Mouse (Mus musculus) limb, embryonic 14.5 days (tissue): ENCODE data around the gene Rcor1. TPM values are rescaled to one million over a fixed set of nuclear protein-coding genes. Genes with fewer than 3 reads are reported as not detected.

Source experiments
- ATAC-seq: fragments of 200-750 bp; cut with Nextera tagmentation; 2 replicates; pipeline ENCODE4 v1.8.0; 2017; ENCODE audit warnings: low read depth, moderate number of reproducible peaks, moderate TSS enrichment; ENCODE audit not compliant: low FRiP score
- DNase-seq: peaks from one replicate; pipeline ENCODE4 v3.0.0-alpha.2; 2015; ENCODE audit warnings: low spot score
- H3K27ac ChIP-seq: fragments of 300-500 bp; sonication (generic); replicated peaks from 2 replicates; pipeline ENCODE4 v1.5.1; 2014; ENCODE audit warnings: low read depth, mild to moderate bottlenecking, low read length, moderate library complexity, mixed read lengths
- H3K27me3 ChIP-seq: fragments of 300-500 bp; sonication (generic); 2 replicates; pipeline ENCODE4 v1.6.1; 2014; ENCODE audit warnings: low read length, mixed read lengths; ENCODE audit not compliant: control insufficient read depth, insufficient read depth
- H3K36me3 ChIP-seq: fragments of 300-500 bp; sonication (generic); 2 replicates; pipeline ENCODE4 v1.6.1; 2014; ENCODE audit warnings: mild to moderate bottlenecking, low read length, moderate library complexity, mixed read lengths; ENCODE audit not compliant: control insufficient read depth, insufficient read depth
- H3K4me1 ChIP-seq: fragments of 300-500 bp; sonication (generic); 2 replicates; pipeline ENCODE4 v1.6.1; 2014; ENCODE audit warnings: antibody characterized with exemption, low read length, mixed read lengths; ENCODE audit not compliant: control insufficient read depth, insufficient read depth
- H3K4me2 ChIP-seq: fragments of 300-500 bp; sonication (generic); replicated peaks from 2 replicates; pipeline ENCODE4 v1.6.1; 2014; ENCODE audit warnings: low read depth, mild to moderate bottlenecking, low read length, moderate library complexity; ENCODE audit not compliant: severe bottlenecking
- H3K4me3 ChIP-seq: fragments of 300-500 bp; sonication (generic); replicated peaks from 2 replicates; pipeline ENCODE4 v1.5.1; 2014; ENCODE audit warnings: low read length
- H3K9ac ChIP-seq: fragments of 300-500 bp; sonication (generic); 2 replicates; pipeline ENCODE4 v1.6.1; 2014; ENCODE audit warnings: mild to moderate bottlenecking, low read depth, low read length, moderate library complexity; ENCODE audit not compliant: severe bottlenecking
- H3K9me3 ChIP-seq: fragments of 300-500 bp; sonication (generic); 2 replicates; pipeline ENCODE4 v1.6.1; 2016; ENCODE audit warnings: low read length; ENCODE audit not compliant: control insufficient read depth
- POLR2A ChIP-seq: fragments of 200-500 bp; IDR thresholded peaks from 2 replicates; pipeline ENCODE4 v1.8.0; 2012; ENCODE audit warnings: inconsistent platforms, mild to moderate bottlenecking, moderate library complexity, borderline replicate concordance; ENCODE audit not compliant: insufficient read depth, insufficient read length; ENCODE audit errors: extremely low read depth
- WGBS: fragments of 180-500 bp; shearing (Covaris S2); extraction: QIAGEN DNeasy Blood & Tissue Kit; methylation state at CpG from one replicate; pipeline ENCODE4 v1.1.7; 2014; 5-methylcytosine and 5-hydroxymethylcytosine counted together
- polyA plus RNA-seq, 2 experiments: library from polyadenylated mRNA; depleted of rRNA in 1 of 2; stranded (reverse) in 1 of 2; unstranded in 1 of 2; fragments of >200 nt; fragmentation: Nextera tagmentation in 1 of 2; extraction: Ambion mirVana in 1 of 2; gene quantifications; 2 replicates each; pipeline versions ENCODE4 v1.2.1 to v1.2.3; 2012 to 2014

Gene Rcor1
- polyA plus RNA-seq, 2 experiments: 17.7 to 29.4 TPM

DNA sequence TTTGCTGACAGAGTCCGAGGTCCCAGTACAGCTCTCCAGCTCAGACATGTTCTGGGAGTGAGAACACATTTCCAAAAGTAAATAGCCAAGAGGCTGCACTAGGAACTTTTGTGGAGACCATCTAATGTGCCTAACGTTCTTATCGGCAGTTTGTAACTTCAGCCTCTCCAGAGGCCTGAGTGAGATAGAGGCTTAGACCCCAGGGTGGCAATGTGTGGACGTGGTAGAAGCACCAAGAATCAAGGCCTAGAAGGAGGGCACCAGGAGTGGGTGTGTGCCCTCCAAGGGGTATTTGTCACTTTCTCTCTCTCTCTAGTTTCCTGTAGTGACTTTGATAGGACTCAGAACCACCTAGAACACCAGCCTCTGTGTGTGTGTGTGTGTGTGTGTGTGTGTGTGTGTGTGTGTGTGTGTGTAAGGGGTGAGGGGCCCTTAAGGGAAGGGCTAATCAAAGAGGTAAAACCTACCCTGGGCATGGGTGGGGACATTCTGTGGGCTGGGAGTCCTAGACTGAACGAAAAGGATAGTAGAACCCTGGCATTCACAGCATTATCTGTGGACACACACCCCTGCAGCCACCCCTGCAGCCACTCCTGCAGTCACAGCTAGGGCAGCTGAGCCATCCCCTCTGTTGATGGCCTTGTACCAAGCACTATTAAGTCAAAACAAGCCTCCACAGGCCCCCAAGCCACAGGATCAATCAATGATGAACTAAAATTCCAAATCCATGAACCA is 112.4 kb downstream of the Rcor1 start:
- ATAC-seq (no peak), DNase-seq (no peak)
- Histone ChIP-seq H3K27ac (no peak overlapping the region), H3K4me3 (no peak overlapping the region), H3K9me3 (no peaks in the 10 kb centered on the region), H3K36me3 (no peaks in the 10 kb centered on the region), H3K4me1 (peaks cover 15% of the 10 kb centered on the region), H3K4me2 (no peak overlapping the region), H3K9ac (no peak overlapping the region), H3K27me3 (no peaks in the 10 kb centered on the region)
- 85% methylated on average over 5 of the region's 5 CpGs for WGBS
- no peak for TF ChIP-seq POLR2A

DNA sequence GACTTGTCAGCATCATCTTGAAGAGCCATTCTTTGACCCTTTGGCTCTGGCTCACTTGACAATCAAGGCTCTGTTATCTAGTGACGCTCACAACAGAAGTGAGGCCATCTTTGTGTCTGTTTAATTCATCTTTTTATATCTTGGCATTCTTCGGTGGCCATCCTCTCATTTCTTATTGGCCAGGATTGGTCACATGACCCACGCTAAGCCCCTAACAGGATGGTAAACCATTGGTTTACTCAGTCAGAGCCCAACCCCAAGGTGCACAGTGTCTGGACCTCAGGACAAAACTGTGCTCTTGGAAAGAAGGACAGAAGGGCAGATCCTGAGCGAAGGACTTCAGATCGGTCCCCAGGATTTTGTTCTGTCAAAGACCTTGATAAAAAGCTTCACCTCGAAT is 113.4 kb downstream of the Rcor1 start:
- Histone ChIP-seq H3K9me3 (no peaks in the 10 kb centered on the region), H3K36me3 (no peaks in the 10 kb centered on the region), H3K4me1 (peaks cover 15% of the 10 kb centered on the region), H3K4me2 (no peak overlapping the region), H3K27me3 (no peaks in the 10 kb centered on the region), H3K27ac (no peak overlapping the region), H3K9ac (no peak overlapping the region), H3K4me3 (no peak overlapping the region)
- DNase-seq (no peak), ATAC-seq (no peak)
- TF ChIP-seq POLR2A: no peak
- WGBS: 87% methylated on average over 6 of the region's 6 CpGs

DNA sequence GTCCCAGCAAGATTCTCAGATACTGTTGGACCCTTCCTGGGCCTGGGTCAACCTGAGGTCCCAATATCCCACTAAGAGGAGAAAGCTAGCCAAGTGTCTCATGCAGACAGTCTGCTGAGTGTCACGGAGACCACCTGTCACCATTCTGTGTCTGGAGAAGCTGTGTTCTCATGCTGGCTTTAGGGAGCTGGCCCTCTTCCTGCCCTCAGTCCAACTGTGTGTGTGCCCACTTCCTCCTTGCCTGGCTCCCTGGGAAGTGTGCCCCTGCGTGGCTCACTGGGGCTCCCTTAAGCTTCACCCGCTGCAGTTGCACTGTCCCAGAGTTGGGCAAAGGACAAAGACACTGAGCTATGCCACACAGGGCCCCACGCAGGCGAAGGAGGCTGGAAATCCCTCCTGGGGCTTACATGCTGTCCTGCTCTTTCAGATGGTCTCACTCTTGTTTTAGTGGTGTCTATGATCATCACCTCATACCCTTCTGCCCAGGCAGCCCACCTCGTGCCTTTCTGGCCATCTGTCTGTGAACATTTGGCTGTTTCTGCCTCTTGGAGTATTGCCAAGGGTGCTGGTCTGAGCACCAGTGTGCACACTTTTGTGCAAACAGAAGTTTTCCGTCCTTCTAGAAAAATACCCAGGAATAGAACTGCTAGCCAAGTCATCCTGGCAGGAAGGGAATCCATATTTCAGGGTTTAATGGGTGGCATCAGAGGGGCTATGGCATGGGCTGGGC is 114.0 kb downstream of the Rcor1 start:
- H3K36me3 ChIP-seq: no peaks in the 10 kb centered on the region
- ATAC-seq (no peak), DNase-seq (no peak)
- peaks cover 15% of the 10 kb centered on the region for H3K4me1 ChIP-seq
- H3K27me3 ChIP-seq: no peaks in the 10 kb centered on the region
- no peaks in the 10 kb centered on the region for H3K9me3 ChIP-seq
- H3K4me3 ChIP-seq: no peak overlapping the region
- no peak overlapping the region; the same call in 1 of the 2 replicates for H3K4me2 ChIP-seq
- 59% methylated on average over 7 of the region's 7 CpGs for WGBS
- TF ChIP-seq POLR2A: no peak
- H3K27ac ChIP-seq: no peak overlapping the region
- H3K9ac ChIP-seq: no peak overlapping the region

DNA sequence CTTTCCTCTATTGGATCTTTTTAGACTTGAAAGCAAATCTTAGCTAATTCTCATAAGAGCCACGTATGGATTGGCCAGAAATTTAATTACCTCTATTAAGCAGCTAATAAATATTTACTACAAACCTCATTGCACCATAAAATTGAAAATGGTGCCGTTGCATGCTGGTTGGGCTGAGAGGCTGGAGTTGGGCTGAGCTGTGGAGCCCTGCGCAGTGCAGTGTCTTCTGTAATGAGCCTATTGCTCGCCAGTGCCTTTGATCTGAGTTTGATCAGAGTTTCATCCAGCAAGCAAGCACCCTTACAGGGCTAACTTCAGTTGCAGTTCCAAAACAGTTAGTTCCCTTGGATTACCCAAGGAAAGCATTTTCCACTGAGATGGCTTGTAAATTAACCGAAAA is 114.8 kb downstream of the Rcor1 start:
- WGBS: 29% methylated on average over 5 of the region's 5 CpGs
- ATAC-seq: no peak

DNA sequence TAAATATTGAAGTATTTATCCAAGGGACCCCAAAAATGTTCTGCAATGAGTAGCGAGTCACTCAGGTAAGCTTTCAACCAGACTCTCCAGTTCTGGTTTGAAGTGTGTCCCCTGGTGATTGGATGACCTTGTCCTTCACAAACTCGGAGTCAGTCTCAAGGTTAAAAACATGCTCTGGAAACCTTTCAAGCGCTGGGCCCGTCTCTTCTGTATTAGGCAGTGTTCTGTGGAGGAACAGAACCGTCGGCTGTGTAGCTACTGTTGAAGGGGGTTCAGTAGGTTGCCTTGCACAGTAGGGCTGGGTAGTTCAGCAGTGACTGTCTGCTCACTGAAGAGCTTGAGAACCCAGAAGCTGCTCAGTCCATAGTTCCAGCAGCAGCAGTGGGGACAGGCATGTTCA is 115.5 kb downstream of the Rcor1 start:
- no peaks in the 10 kb centered on the region for H3K9me3 ChIP-seq
- H3K27ac ChIP-seq: no peak overlapping the region
- H3K4me3 ChIP-seq: no peak overlapping the region
- H3K4me1 ChIP-seq: peaks cover 15% of the 10 kb centered on the region
- no peak overlapping the region for H3K9ac ChIP-seq
- WGBS: 85% methylated on average over 6 of the region's 6 CpGs
- DNase-seq (no peak), ATAC-seq (no peak)
- no peak overlapping the region for H3K4me2 ChIP-seq
- no peaks in the 10 kb centered on the region for H3K36me3 ChIP-seq
- no peak for TF ChIP-seq POLR2A
- no peaks in the 10 kb centered on the region for H3K27me3 ChIP-seq

More for the DNA sequence above, 114.8 kb downstream of the Rcor1 start:
- peak; percentile 52 for DNase-seq
- H3K27me3 ChIP-seq: no peaks in the 10 kb centered on the region
- H3K9me3 ChIP-seq: no peaks in the 10 kb centered on the region
- H3K4me2 ChIP-seq: no peak overlapping the region
- H3K4me3 ChIP-seq: no peak overlapping the region
- H3K4me1 ChIP-seq: peaks cover 15% of the 10 kb centered on the region
- H3K9ac ChIP-seq: no peak overlapping the region
- H3K27ac ChIP-seq: no peak overlapping the region
- TF ChIP-seq POLR2A: no peak
- H3K36me3 ChIP-seq: no peaks in the 10 kb centered on the region
